Mouse (Mus musculus): ENCODE results near the gene Kmt2b. TPM values are rescaled to one million over a fixed set of nuclear protein-coding genes. Genes with fewer than 3 reads are reported as not detected.

Gene Kmt2b
- polyA plus RNA-seq (2016; fragmentation: Nextera tagmentation; extraction: Ambion mirVana) = 9.6 and 11.0 TPM in 2 replicates

- no peaks in the 10 kb centered on the region for H3K27me3 ChIP-seq (ENCODE audit: insufficient read depth, poor library complexity, severe bottlenecking)
- DNase-seq (ENCODE audit: low spot score) = peak; percentile 98
- H3K9me3 ChIP-seq = no peaks in the 10 kb centered on the region
- H3K36me3 ChIP-seq = peaks cover 32% of the 10 kb centered on the region
- WGBS = under 1% methylated on average over 65 of the region's 68 CpGs
- peak within 1 kb of the TSS; percentile 99 for H3K27ac ChIP-seq
- H3K4me1 ChIP-seq (replicated peaks) = peaks cover 33% of the 10 kb centered on the region
- peak within 1 kb of the TSS; percentile 99 for H3K4me3 ChIP-seq
These were observed at the start of gene Kmt2b for GRCm38 (mm10) chr7:30588676-30589434. Gene Kmt2b (minus strand): TSS chr7:30588726.

GRCm38 (mm10) chr7:30636395-30636794 is 47.9 kb upstream of the Kmt2b start:
- peaks cover 73% of the 10 kb centered on the region for H3K27me3 ChIP-seq (ENCODE audit: insufficient read depth, poor library complexity, severe bottlenecking)
- peaks cover 16% of the 10 kb centered on the region for H3K36me3 ChIP-seq
- peak overlapping the region; percentile 4; the same call in 1 of the 2 replicates for H3K4me3 ChIP-seq
- H3K9me3 ChIP-seq = no peaks in the 10 kb centered on the region
- 29% methylated on average over 11 of the region's 11 CpGs for WGBS
- no peak overlapping the region for H3K27ac ChIP-seq
- DNase-seq (ENCODE audit: low spot score) = no peak
- H3K4me1 ChIP-seq (replicated peaks) = peaks cover 26% of the 10 kb centered on the region

- H3K4me3 ChIP-seq = peak within 1 kb of the TSS; percentile 36
- WGBS = 2% methylated on average over 5 of the region's 5 CpGs
- peaks cover 10% of the 10 kb centered on the region for H3K36me3 ChIP-seq
- no peaks in the 10 kb centered on the region for H3K9me3 ChIP-seq
- peaks cover 26% of the 10 kb centered on the region for H3K4me1 ChIP-seq (replicated peaks)
- H3K27ac ChIP-seq = no peak within 1 kb of the TSS
- no peak for DNase-seq (ENCODE audit: low spot score)
- peaks cover 76% of the 10 kb centered on the region for H3K27me3 ChIP-seq (ENCODE audit: insufficient read depth, poor library complexity, severe bottlenecking)
These were observed 47.2 kb upstream of the Kmt2b start, which contains the start of gene Etv2 for GRCm38 (mm10) chr7:30635752-30636151. Gene Etv2 (minus strand): TSS chr7:30635852.

- under 1% methylated on average over 20 of the region's 20 CpGs for WGBS
- Histone ChIP-seq H3K4me3 (peak overlapping the region; percentile 36), H3K27ac (no peak overlapping the region), H3K36me3 (no peaks in the 10 kb centered on the region), H3K4me1 (replicated peaks) (peaks cover 26% of the 10 kb centered on the region), H3K27me3 (ENCODE audit: insufficient read depth, poor library complexity, severe bottlenecking) (peaks cover 76% of the 10 kb centered on the region), H3K9me3 (no peaks in the 10 kb centered on the region)
- DNase-seq (ENCODE audit: low spot score) = peak; percentile 77
These were observed 46.1 kb upstream of the Kmt2b start for GRCm38 (mm10) chr7:30634621-30635020.

- H3K9me3 ChIP-seq = no peaks in the 10 kb centered on the region
- WGBS = 5% methylated on average over 27 of the region's 27 CpGs
- peak; percentile 10 for DNase-seq (ENCODE audit: low spot score)
- no peak overlapping the region for H3K4me3 ChIP-seq
- no peaks in the 10 kb centered on the region for H3K36me3 ChIP-seq
- peaks cover 73% of the 10 kb centered on the region for H3K27me3 ChIP-seq (ENCODE audit: insufficient read depth, poor library complexity, severe bottlenecking)
- no peak overlapping the region for H3K27ac ChIP-seq
- H3K4me1 ChIP-seq (replicated peaks) = peaks cover 22% of the 10 kb centered on the region
These were observed 45.4 kb upstream of the Kmt2b start for GRCm38 (mm10) chr7:30633762-30634412.

- Histone ChIP-seq H3K27me3 (ENCODE audit: insufficient read depth, poor library complexity, severe bottlenecking) (peaks cover 28% of the 10 kb centered on the region), H3K36me3 (peaks cover 5% of the 10 kb centered on the region), H3K4me1 (replicated peaks) (peaks cover 19% of the 10 kb centered on the region), H3K27ac (no peak overlapping the region), H3K9me3 (no peaks in the 10 kb centered on the region), H3K4me3 (no peak overlapping the region)
- DNase-seq (ENCODE audit: low spot score) = no peak
These were observed 40.5 kb upstream of the Kmt2b start for GRCm38 (mm10) chr7:30629013-30629412.

- H3K27ac ChIP-seq = no peak overlapping the region
- WGBS = 83% methylated on average over 5 of the region's 5 CpGs
- H3K36me3 ChIP-seq = peaks cover 29% of the 10 kb centered on the region
- H3K4me1 ChIP-seq (replicated peaks) = peaks cover 14% of the 10 kb centered on the region
- H3K9me3 ChIP-seq = no peaks in the 10 kb centered on the region
- H3K4me3 ChIP-seq = 0 out of 2 replicates have a peak overlapping the region, but pooled peaks have one; percentile 75
- H3K27me3 ChIP-seq (ENCODE audit: insufficient read depth, poor library complexity, severe bottlenecking) = peaks cover 5% of the 10 kb centered on the region
- no peak for DNase-seq (ENCODE audit: low spot score)
These were observed 38.1 kb upstream of the Kmt2b start for GRCm38 (mm10) chr7:30626647-30627046.

GRCm38 (mm10) chr7:30625530-30626384 is 37.2 kb upstream of the Kmt2b start, which contains the start of gene Cox6b1:
Gene Cox6b1 (minus strand): TSS chr7:30626151.
- peak within 1 kb of the TSS; percentile 85 for H3K27ac ChIP-seq
- H3K36me3 ChIP-seq = peaks cover 38% of the 10 kb centered on the region
- H3K4me3 ChIP-seq = peak within 1 kb of the TSS; percentile 75
- H3K27me3 ChIP-seq (ENCODE audit: insufficient read depth, poor library complexity, severe bottlenecking) = no peaks in the 10 kb centered on the region
- WGBS = 2% methylated on average over 44 of the region's 44 CpGs
- no peaks in the 10 kb centered on the region for H3K9me3 ChIP-seq
- peaks cover 14% of the 10 kb centered on the region for H3K4me1 ChIP-seq (replicated peaks)
- peak; percentile 91 for DNase-seq (ENCODE audit: low spot score)

- H3K4me1 ChIP-seq (replicated peaks) = no peaks in the 10 kb centered on the region
- peaks cover 90% of the 10 kb centered on the region for H3K36me3 ChIP-seq
- DNase-seq (ENCODE audit: low spot score) = peak; percentile 38
- WGBS = 80% methylated on average over 3 of the region's 3 CpGs
- no peak overlapping the region for H3K4me3 ChIP-seq
- H3K27ac ChIP-seq = no peak overlapping the region
- H3K9me3 ChIP-seq = no peaks in the 10 kb centered on the region
- no peaks in the 10 kb centered on the region for H3K27me3 ChIP-seq (ENCODE audit: insufficient read depth, poor library complexity, severe bottlenecking)
These were observed 30.7 kb upstream of the Kmt2b start for GRCm38 (mm10) chr7:30619202-30619601.

GRCm38 (mm10) chr7:30618658-30619057 is 30.1 kb upstream of the Kmt2b start:
- H3K4me1 ChIP-seq (replicated peaks) = no peaks in the 10 kb centered on the region
- DNase-seq (ENCODE audit: low spot score) = no peak
- WGBS = 96% methylated on average over 9 of the region's 9 CpGs
- peaks cover 84% of the 10 kb centered on the region for H3K36me3 ChIP-seq
- H3K27ac ChIP-seq = no peak overlapping the region
- H3K9me3 ChIP-seq = no peaks in the 10 kb centered on the region
- H3K27me3 ChIP-seq (ENCODE audit: insufficient read depth, poor library complexity, severe bottlenecking) = no peaks in the 10 kb centered on the region
- H3K4me3 ChIP-seq = no peak overlapping the region

- Histone ChIP-seq H3K27ac (no peak overlapping the region), H3K36me3 (peaks cover 53% of the 10 kb centered on the region), H3K4me3 (no peak overlapping the region), H3K27me3 (ENCODE audit: insufficient read depth, poor library complexity, severe bottlenecking) (no peaks in the 10 kb centered on the region), H3K4me1 (replicated peaks) (no peaks in the 10 kb centered on the region), H3K9me3 (no peaks in the 10 kb centered on the region)
- DNase-seq (ENCODE audit: low spot score) = no peak
- WGBS = 59% methylated on average over 5 of the region's 5 CpGs
These were observed 26.7 kb upstream of the Kmt2b start for GRCm38 (mm10) chr7:30615049-30615760.

- H3K27ac ChIP-seq = no peak overlapping the region
- DNase-seq (ENCODE audit: low spot score) = no peak
- H3K27me3 ChIP-seq (ENCODE audit: insufficient read depth, poor library complexity, severe bottlenecking) = no peaks in the 10 kb centered on the region
- H3K9me3 ChIP-seq = no peaks in the 10 kb centered on the region
- no peak overlapping the region for H3K4me3 ChIP-seq
- H3K4me1 ChIP-seq (replicated peaks) = no peaks in the 10 kb centered on the region
- WGBS = 81% methylated on average over 2 of the region's 2 CpGs
- H3K36me3 ChIP-seq = peaks cover 46% of the 10 kb centered on the region
These were observed 25.9 kb upstream of the Kmt2b start for GRCm38 (mm10) chr7:30614454-30614853.
